Mouse (Mus musculus): Measurements from ENCODE around the gene Gm1043. TPM values are rescaled to one million over a fixed set of nuclear protein-coding genes. Genes with fewer than 3 reads are reported as not detected.

The Gm1043 gene
- polyA plus RNA-seq, 1 experiment, result not detected

- Histone ChIP-seq H3K9me3 (ENCODE audit: control insufficient read depth, low read length) (peaks cover 10% of the 10 kb centered on the region; the same call in 1 of the 2 replicates), H3K27me3 (ENCODE audit: control insufficient read depth) (peaks cover 64% of the 10 kb centered on the region), H3K4me3 (replicated peaks) (no peak overlapping the region), H3K36me3 (ENCODE audit: control insufficient read depth) (no peaks in the 10 kb centered on the region), H3K4me1 (ENCODE audit: control insufficient read depth) (peaks cover 7% of the 10 kb centered on the region)
- TF ChIP-seq GATA1 (IDR thresholded peaks at IDR 0.05; ENCODE audit: low read length) (no peak), TAL1 (IDR thresholded peaks at IDR 0.05; ENCODE audit: low read length) (no peak)
Measured at GRCm38 (mm10) chr5:37246138-37246910, 161.2 kb downstream of the Gm1043 start.

- Histone ChIP-seq H3K4me3 (replicated peaks) (no peak overlapping the region), H3K9me3 (ENCODE audit: control insufficient read depth, low read length) (peaks cover under 1% of the 10 kb centered on the region; the same call in 1 of the 2 replicates), H3K27me3 (ENCODE audit: control insufficient read depth) (peaks cover 52% of the 10 kb centered on the region), H3K4me1 (ENCODE audit: control insufficient read depth) (no peaks in the 10 kb centered on the region), H3K36me3 (ENCODE audit: control insufficient read depth) (no peaks in the 10 kb centered on the region)
- no peak for TF ChIP-seq GATA1 (IDR thresholded peaks at IDR 0.05; ENCODE audit: low read length)
- TF ChIP-seq TAL1 (IDR thresholded peaks at IDR 0.05; ENCODE audit: low read length), result no peak
Measured at GRCm38 (mm10) chr5:37247456-37247855, 162.3 kb downstream of the Gm1043 start.

GRCm38 (mm10) chr5:37248870-37249269 lies 163.7 kb downstream of the Gm1043 start:
- Histone ChIP-seq H3K27me3 (ENCODE audit: control insufficient read depth) (peaks cover 38% of the 10 kb centered on the region), H3K9me3 (ENCODE audit: control insufficient read depth, low read length) (no peaks in the 10 kb centered on the region), H3K36me3 (ENCODE audit: control insufficient read depth) (no peaks in the 10 kb centered on the region), H3K4me1 (ENCODE audit: control insufficient read depth) (no peaks in the 10 kb centered on the region), H3K4me3 (replicated peaks) (no peak overlapping the region)
- TF ChIP-seq TAL1 (IDR thresholded peaks at IDR 0.05; ENCODE audit: low read length), result no peak
- TF ChIP-seq GATA1 (IDR thresholded peaks at IDR 0.05; ENCODE audit: low read length), result no peak

DNA sequence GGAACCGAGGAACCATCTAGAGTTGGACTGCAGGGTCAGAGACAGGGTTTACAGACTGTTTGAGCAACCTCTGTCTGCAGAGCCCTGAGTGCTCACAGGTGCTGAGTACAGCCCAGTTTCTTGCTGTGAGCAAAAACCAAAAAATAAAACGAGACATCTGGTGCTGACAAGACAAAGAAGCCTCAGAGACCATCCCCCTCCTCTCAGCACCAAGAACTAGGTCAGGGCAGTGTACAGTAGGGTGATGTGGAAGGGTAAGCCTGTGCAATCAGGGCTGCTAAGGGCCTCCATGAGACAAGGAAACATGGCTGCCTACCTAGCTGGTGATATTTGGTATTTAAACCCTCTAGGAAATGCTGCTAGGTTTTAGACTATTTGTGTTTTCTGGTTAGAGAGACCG lies 166.4 kb downstream of the Gm1043 start:
- peaks cover 11% of the 10 kb centered on the region for H3K27me3 ChIP-seq (ENCODE audit: control insufficient read depth)
- no peaks in the 10 kb centered on the region for H3K9me3 ChIP-seq (ENCODE audit: control insufficient read depth, low read length)
- no peak overlapping the region for H3K4me3 ChIP-seq (replicated peaks)
- TF ChIP-seq GATA1 (IDR thresholded peaks at IDR 0.05; ENCODE audit: low read length) (no peak), TAL1 (IDR thresholded peaks at IDR 0.05; ENCODE audit: low read length) (no peak)
- H3K36me3 ChIP-seq (ENCODE audit: control insufficient read depth), result no peaks in the 10 kb centered on the region
- H3K4me1 ChIP-seq (ENCODE audit: control insufficient read depth), result no peaks in the 10 kb centered on the region

GRCm38 (mm10) chr5:37252101-37252804 lies 167.1 kb downstream of the Gm1043 start:
- TF ChIP-seq GATA1 (IDR thresholded peaks at IDR 0.05; ENCODE audit: low read length) (no peak), TAL1 (IDR thresholded peaks at IDR 0.05; ENCODE audit: low read length) (no peak)
- Histone ChIP-seq H3K4me3 (replicated peaks) (no peak overlapping the region), H3K27me3 (ENCODE audit: control insufficient read depth) (peaks cover 6% of the 10 kb centered on the region; the same call in 1 of the 2 replicates), H3K9me3 (ENCODE audit: control insufficient read depth, low read length) (no peaks in the 10 kb centered on the region), H3K4me1 (ENCODE audit: control insufficient read depth) (no peaks in the 10 kb centered on the region), H3K36me3 (ENCODE audit: control insufficient read depth) (no peaks in the 10 kb centered on the region)

- H3K36me3 ChIP-seq (ENCODE audit: control insufficient read depth), result no peaks in the 10 kb centered on the region
- H3K4me1 ChIP-seq (ENCODE audit: control insufficient read depth), result no peaks in the 10 kb centered on the region
- H3K4me3 ChIP-seq (replicated peaks), result no peak overlapping the region
- TF ChIP-seq GATA1 (IDR thresholded peaks at IDR 0.05; ENCODE audit: low read length), result no peak
- no peak for TF ChIP-seq TAL1 (IDR thresholded peaks at IDR 0.05; ENCODE audit: low read length)
- no peaks in the 10 kb centered on the region for H3K9me3 ChIP-seq (ENCODE audit: control insufficient read depth, low read length)
- H3K27me3 ChIP-seq (ENCODE audit: control insufficient read depth), result no peaks in the 10 kb centered on the region
Measured at GRCm38 (mm10) chr5:37254523-37254922, 169.4 kb downstream of the Gm1043 start.

- Histone ChIP-seq H3K36me3 (ENCODE audit: control insufficient read depth) (no peaks in the 10 kb centered on the region), H3K4me1 (ENCODE audit: control insufficient read depth) (no peaks in the 10 kb centered on the region), H3K4me3 (replicated peaks) (no peak overlapping the region), H3K9me3 (ENCODE audit: control insufficient read depth, low read length) (no peaks in the 10 kb centered on the region), H3K27me3 (ENCODE audit: control insufficient read depth) (no peaks in the 10 kb centered on the region)
- TF ChIP-seq GATA1 (IDR thresholded peaks at IDR 0.05; ENCODE audit: low read length) (no peak), TAL1 (IDR thresholded peaks at IDR 0.05; ENCODE audit: low read length) (no peak)
Measured at GRCm38 (mm10) chr5:37256823-37257222, 171.7 kb downstream of the Gm1043 start.

GRCm38 (mm10) chr5:37257243-37257642 lies 172.1 kb downstream of the Gm1043 start:
- no peak for TF ChIP-seq TAL1 (IDR thresholded peaks at IDR 0.05; ENCODE audit: low read length)
- no peak for TF ChIP-seq GATA1 (IDR thresholded peaks at IDR 0.05; ENCODE audit: low read length)
- H3K4me3 ChIP-seq (replicated peaks), result no peak overlapping the region
- H3K4me1 ChIP-seq (ENCODE audit: control insufficient read depth), result no peaks in the 10 kb centered on the region
- H3K36me3 ChIP-seq (ENCODE audit: control insufficient read depth), result no peaks in the 10 kb centered on the region
- no peaks in the 10 kb centered on the region for H3K27me3 ChIP-seq (ENCODE audit: control insufficient read depth)
- no peaks in the 10 kb centered on the region for H3K9me3 ChIP-seq (ENCODE audit: control insufficient read depth, low read length)

- no peaks in the 10 kb centered on the region for H3K36me3 ChIP-seq (ENCODE audit: control insufficient read depth)
- TF ChIP-seq GATA1 (IDR thresholded peaks at IDR 0.05; ENCODE audit: low read length) (no peak), TAL1 (IDR thresholded peaks at IDR 0.05; ENCODE audit: low read length) (no peak)
- no peaks in the 10 kb centered on the region for H3K27me3 ChIP-seq (ENCODE audit: control insufficient read depth)
- H3K4me1 ChIP-seq (ENCODE audit: control insufficient read depth), result no peaks in the 10 kb centered on the region
- no peaks in the 10 kb centered on the region for H3K9me3 ChIP-seq (ENCODE audit: control insufficient read depth, low read length)
- no peak overlapping the region for H3K4me3 ChIP-seq (replicated peaks)
Measured at GRCm38 (mm10) chr5:37261734-37262133, 176.6 kb downstream of the Gm1043 start.
